Mouse (Mus musculus) MEL (cell line): ENCODE measurements around the gene Gm20708. TPM values are rescaled to one million over a fixed set of nuclear protein-coding genes. Genes with fewer than 3 reads are reported as not detected.

Source experiments
- DNase-seq: peaks from one replicate; pipeline ENCODE4 v3.0.0; 2011; ENCODE audit warnings: low read depth, low spot score
- H3K27ac ChIP-seq: 2 replicates; pipeline ENCODE4 v1.5.1; 2012; ENCODE audit warnings: low read depth, mild to moderate bottlenecking, control low read depth, low read length, moderate library complexity; ENCODE audit not compliant: control insufficient read depth
- H3K27me3 ChIP-seq, 2 experiments: fragments of 150-350 bp in 1 of 2; sonication (generic) in 1 of 2; 2 replicates each; pipeline ENCODE4 v1.6.1; 2012; ENCODE audit warnings: low read length in 2 of 2, mild to moderate bottlenecking in 2 of 2, improper control_type of control experiment in 1 of 2, moderate library complexity in 1 of 2; ENCODE audit not compliant: insufficient read depth in 2 of 2, control insufficient read depth in 1 of 2
- H3K36me3 ChIP-seq, 2 experiments: 2 replicates each; pipeline ENCODE4 v1.6.1; 2012 to 2014; ENCODE audit warnings: low read length in 2 of 2, improper control_type of control experiment in 1 of 2, inconsistent platforms in 1 of 2, mild to moderate bottlenecking in 1 of 2; ENCODE audit not compliant: insufficient read depth in 2 of 2, control insufficient read depth in 1 of 2
- H3K4me1 ChIP-seq, 2 experiments: fragments of 150-350 bp in 1 of 2; sonication (generic) in 1 of 2; 2 replicates each; pipeline ENCODE4 v1.6.1; 2012; ENCODE audit warnings: low read length in 2 of 2, improper control_type of control experiment in 1 of 2, mild to moderate bottlenecking in 1 of 2; ENCODE audit not compliant: insufficient read depth in 2 of 2, control insufficient read depth in 1 of 2
- H3K4me3 ChIP-seq, 2 experiments: fragments of 150-350 bp in 1 of 2; sonication (generic) in 1 of 2; 2 replicates each; pipeline ENCODE4 v1.5.1; 2012; ENCODE audit warnings: low read depth in 2 of 2, low read length in 2 of 2, mild to moderate bottlenecking in 2 of 2, moderate library complexity in 2 of 2, control low read depth in 1 of 2, improper control_type of control experiment in 1 of 2; ENCODE audit not compliant: control insufficient read depth in 1 of 2, insufficient read depth in 1 of 2
- H3K79me2 ChIP-seq: 2 replicates; pipeline ENCODE4 v1.6.1; 2012; ENCODE audit warnings: mild to moderate bottlenecking, low read length, moderate library complexity; ENCODE audit not compliant: control insufficient read depth, poor library complexity, insufficient read depth
- H3K9ac ChIP-seq: 2 replicates; pipeline ENCODE4 v1.6.1; 2012; ENCODE audit warnings: low read depth, mild to moderate bottlenecking, control low read depth, low read length, moderate library complexity; ENCODE audit not compliant: control insufficient read depth, poor library complexity, severe bottlenecking
- H3K9me3 ChIP-seq: fragments of 150-350 bp; sonication (generic); replicated peaks from 2 replicates; pipeline ENCODE4 v1.6.1; 2012; ENCODE audit warnings: mild to moderate bottlenecking, low read length, improper control_type of control experiment, moderate library complexity; ENCODE audit not compliant: insufficient read depth
- CHD1 ChIP-seq: IDR thresholded peaks from 2 replicates; pipeline ENCODE4 v1.6.1; 2012; ENCODE audit warnings: low read depth, mild to moderate bottlenecking, inconsistent platforms, low read length, improper control_type of control experiment
- CHD2 ChIP-seq: IDR thresholded peaks from 2 replicates; pipeline ENCODE4 v1.6.1; 2011; ENCODE audit warnings: low read length, improper control_type of control experiment
- CTCF ChIP-seq, 3 experiments: IDR thresholded peaks in 2 of 3; conservative IDR thresholded peaks in 1 of 3; 2 replicates each; pipeline ENCODE4 v1.5.1; 2011 to 2012; ENCODE audit warnings: low read length in 3 of 3, low read depth in 2 of 3, mild to moderate bottlenecking in 2 of 3, improper control_type of control experiment in 1 of 3, inconsistent platforms in 1 of 3, mixed read lengths in 1 of 3, moderate library complexity in 1 of 3; ENCODE audit not compliant: control insufficient read depth in 1 of 3, insufficient read depth in 1 of 3, poor library complexity in 1 of 3, severe bottlenecking in 1 of 3
- ELF1 ChIP-seq: IDR thresholded peaks from 2 replicates; pipeline ENCODE4 v1.6.1; 2014; ENCODE audit warnings: low read depth, mild to moderate bottlenecking, inconsistent platforms, low read length, improper control_type of control experiment, moderate library complexity
- EP300 ChIP-seq, 2 experiments: IDR thresholded peaks; 2 replicates each; pipeline ENCODE4 v1.6.1; 2011; ENCODE audit warnings: improper control_type of control experiment in 2 of 2, low read length in 2 of 2, low read depth in 1 of 2, mild to moderate bottlenecking in 1 of 2
- GATA1 ChIP-seq: IDR thresholded peaks from 2 replicates; pipeline ENCODE4 v1.6.1; 2011; ENCODE audit warnings: low read depth, low read length, improper control_type of control experiment
- HCFC1 ChIP-seq: IDR thresholded peaks from 2 replicates; pipeline ENCODE4 v1.6.1; 2012; ENCODE audit warnings: low read depth, mild to moderate bottlenecking, inconsistent platforms, low read length, improper control_type of control experiment, moderate library complexity
- JUND ChIP-seq: IDR thresholded peaks from 2 replicates; pipeline ENCODE4 v1.6.1; 2011; ENCODE audit warnings: low read depth, mild to moderate bottlenecking, improper control_type of control experiment, low read length
- KAT2A ChIP-seq: conservative IDR thresholded peaks from 2 replicates; pipeline ENCODE4 v1.6.1; 2012; ENCODE audit warnings: low read depth, low read length, improper control_type of control experiment, inconsistent platforms
- MEF2A ChIP-seq: IDR thresholded peaks from 2 replicates; pipeline ENCODE4 v1.6.1; 2014; ENCODE audit warnings: low read depth, mild to moderate bottlenecking, inconsistent platforms, low read length, improper control_type of control experiment; ENCODE audit not compliant: poor library complexity, insufficient replicate concordance, severe bottlenecking; ENCODE audit errors: extremely low read depth
- NRF1 ChIP-seq: IDR thresholded peaks from 2 replicates; pipeline ENCODE4 v1.6.1; 2014; ENCODE audit warnings: low read depth, mild to moderate bottlenecking, inconsistent platforms, low read length, improper control_type of control experiment, moderate library complexity; ENCODE audit not compliant: poor library complexity, insufficient read depth, severe bottlenecking
- POLR2A ChIP-seq, 2 experiments: IDR thresholded peaks; 2 replicates each; pipeline ENCODE4 v1.6.1; 2011 to 2012; ENCODE audit warnings: low read length in 2 of 2, mild to moderate bottlenecking in 2 of 2, control low read depth in 1 of 2, improper control_type of control experiment in 1 of 2, low read depth in 1 of 2, moderate library complexity in 1 of 2; ENCODE audit not compliant: control insufficient read depth in 1 of 2, insufficient read depth in 1 of 2, poor library complexity in 1 of 2
- POLR2AphosphoS2 ChIP-seq: IDR thresholded peaks from 2 replicates; pipeline ENCODE4 v1.6.1; 2011; ENCODE audit warnings: low read length, improper control_type of control experiment
- RCOR1 ChIP-seq: IDR thresholded peaks from 2 replicates; pipeline ENCODE4 v1.6.1; 2012; ENCODE audit warnings: low read depth, mild to moderate bottlenecking, inconsistent platforms, low read length, improper control_type of control experiment
- SMC3 ChIP-seq: IDR thresholded peaks from 2 replicates; pipeline ENCODE4 v1.6.1; 2011; ENCODE audit warnings: low read depth, low read length, improper control_type of control experiment
- TBP ChIP-seq: IDR thresholded peaks from 2 replicates; pipeline ENCODE4 v1.8.0; 2011; ENCODE audit warnings: low read depth, low read length, improper control_type of control experiment
- TCF12 ChIP-seq: IDR thresholded peaks from 2 replicates; pipeline ENCODE4 v1.6.1; 2014; ENCODE audit warnings: low read depth, mild to moderate bottlenecking, inconsistent platforms, low read length, improper control_type of control experiment, moderate library complexity
- USF2 ChIP-seq, 2 experiments: IDR thresholded peaks; 2 replicates each; pipeline ENCODE4 v1.6.1; 2011 to 2012; ENCODE audit warnings: improper control_type of control experiment in 2 of 2, low read length in 2 of 2, borderline replicate concordance in 1 of 2, inconsistent platforms in 1 of 2, low read depth in 1 of 2, mild to moderate bottlenecking in 1 of 2; ENCODE audit not compliant: insufficient read depth in 1 of 2
- polyA plus RNA-seq, 2 experiments: library from polyadenylated mRNA; stranded (reverse) in 1 of 2; unstranded in 1 of 2; fragments of >175 nt in 1 of 2; fragments of >200 nt in 1 of 2; gene quantifications; 2 replicates each; pipeline versions ENCODE4 v1.2.1 to v1.2.4; 2012; ENCODE audit warnings: low replicate concordance in 2 of 2, low read depth in 1 of 2; ENCODE audit not compliant: insufficient read length in 2 of 2, insufficient read depth in 1 of 2, missing spikeins in 1 of 2
- total RNA-seq: library from RNA; depleted of rRNA; stranded (reverse); fragments of 300-350 nt; gene quantifications from 2 replicates; pipeline ENCODE4 v1.2.3, GENCODE M21; 2012

Gm20708 gene
- total and polyA plus RNA-seq, 3 experiments, result 0.70 to 0.85 TPM; not detected in 1

GRCm38 (mm10) chr11:117848985-117849671 lies 39.7 kb downstream of the Gm20708 start, which contains the start of gene Birc5 (continued):
- peak; percentile 96 for TF ChIP-seq POLR2AphosphoS2
- TF ChIP-seq TBP, result peak; percentile 83
- no peak for TF ChIP-seq CHD2
- TF ChIP-seq GATA1, result no peak

GRCm38 (mm10) chr11:117852875-117853274 lies 43.4 kb downstream of the Gm20708 start:
- no peaks in the 10 kb centered on the region for H3K27me3 ChIP-seq
- H3K79me2 ChIP-seq, result peaks cover 28% of the 10 kb centered on the region
- H3K4me3 ChIP-seq, result no peak overlapping the region
- H3K9me3 ChIP-seq, result no peaks in the 10 kb centered on the region
- H3K36me3 ChIP-seq, result peaks cover 16 to 33% of the 10 kb centered on the region in 2 experiments
- no peak for DNase-seq
- TF ChIP-seq POLR2A (IDR thresholded peaks at IDR 0.05; ENCODE audit: control insufficient read depth in 1 of 2, insufficient read depth in 1 of 2, low read depth in 1 of 2, low read length in 2 of 2, poor library complexity in 1 of 2) (no peak; a peak in 1 of 4 replicates), HCFC1 (no peak), TCF12 (no peak), ELF1 (no peak), NRF1 (no peak), CHD1 (no peak), SMC3 (no peak), USF2 (IDR thresholded peaks at IDR 0.05; ENCODE audit: borderline replicate concordance in 1 of 2, insufficient read depth in 1 of 2, low read depth in 1 of 2, low read length in 2 of 2) (no peak), TBP (no peak), RCOR1 (no peak), MEF2A (no peak), JUND (no peak), CHD2 (no peak), KAT2A (no peak)
- H3K9ac ChIP-seq, result no peak overlapping the region
- no peak overlapping the region for H3K27ac ChIP-seq
- H3K4me1 ChIP-seq, result peaks cover 9 to 14% of the 10 kb centered on the region in 2 experiments

GRCm38 (mm10) chr11:117854241-117854640 lies 44.8 kb downstream of the Gm20708 start:
- H3K36me3 ChIP-seq, result peaks cover 16 to 33% of the 10 kb centered on the region in 2 experiments
- no peak overlapping the region for H3K27ac ChIP-seq
- no peak for TF ChIP-seq CTCF (IDR thresholded peaks at IDR 0.05 in 2 of 3, conservative IDR thresholded peaks at IDR 0.05 in 1 of 3; ENCODE audit: control insufficient read depth in 1 of 3, insufficient read depth in 1 of 3, low read depth in 2 of 3, low read length in 3 of 3, poor library complexity in 1 of 3, severe bottlenecking in 1 of 3)
- 0 out of 4 replicates have a peak, but pooled peaks of 1 of the 2 experiments have one; percentile 7 for TF ChIP-seq POLR2A (IDR thresholded peaks at IDR 0.05; ENCODE audit: control insufficient read depth in 1 of 2, insufficient read depth in 1 of 2, low read depth in 1 of 2, low read length in 2 of 2, poor library complexity in 1 of 2)
- TF ChIP-seq CHD1, result no peak
- no peak for TF ChIP-seq HCFC1
- no peak for TF ChIP-seq JUND
- no peak for TF ChIP-seq ELF1
- no peak for TF ChIP-seq EP300 (IDR thresholded peaks at IDR 0.05; ENCODE audit: low read depth in 1 of 2, low read length in 2 of 2)

More at GRCm38 (mm10) chr11:117854241-117854640, 44.8 kb downstream of the Gm20708 start:
- Histone ChIP-seq H3K9ac (no peak overlapping the region), H3K27me3 (no peaks in the 10 kb centered on the region), H3K79me2 (peaks cover 23% of the 10 kb centered on the region), H3K9me3 (no peaks in the 10 kb centered on the region), H3K4me1 (peaks cover 8 to 11% of the 10 kb centered on the region in 2 experiments), H3K4me3 (no peak overlapping the region)
- DNase-seq, result no peak
